Mouse (Mus musculus): ENCODE data around the gene Dcakd. TPM values are rescaled to one million over a fixed set of nuclear protein-coding genes. Genes with fewer than 3 reads are reported as not detected.
A peak's percentile ranks its signal among the peaks of the same experiment; 100 is the strongest.

Gene Dcakd
- polyA plus RNA-seq, 1 experiment = 58.3 TPM

- 84% methylated on average over 13 of the region's 13 CpGs for WGBS
- no peak overlapping the region for H3K4me3 ChIP-seq (replicated peaks; ENCODE audit: insufficient read depth, low read depth, low read length)
- peaks cover 3% of the 10 kb centered on the region; the same call in 1 of the 2 replicates for H3K4me1 ChIP-seq (ENCODE audit: control insufficient read depth, insufficient read depth, low read length)
- no peak overlapping the region for H3K27ac ChIP-seq (ENCODE audit: insufficient read depth, low read length)
- DNase-seq = no peak
- H3K27me3 ChIP-seq (ENCODE audit: control insufficient read depth, insufficient read depth, low read length) = no peaks in the 10 kb centered on the region
- TF ChIP-seq POLR2A (IDR thresholded peaks at IDR 0.05; ENCODE audit: borderline replicate concordance, insufficient read depth, low read length) = no peak
- no peak for TF ChIP-seq CTCF (IDR thresholded peaks at IDR 0.05; ENCODE audit: borderline replicate concordance, insufficient read depth, low read depth, low read length)
These were observed 17.5 kb downstream of the Dcakd start for GRCm38 (mm10) chr11:103010454-103011205.

- Histone ChIP-seq H3K4me3 (replicated peaks; ENCODE audit: insufficient read depth, low read depth, low read length) (no peak overlapping the region), H3K4me1 (ENCODE audit: control insufficient read depth, insufficient read depth, low read length) (no peaks in the 10 kb centered on the region), H3K27me3 (ENCODE audit: control insufficient read depth, insufficient read depth, low read length) (no peaks in the 10 kb centered on the region), H3K27ac (ENCODE audit: insufficient read depth, low read length) (no peak overlapping the region)
- no peak for DNase-seq
- TF ChIP-seq CTCF (IDR thresholded peaks at IDR 0.05; ENCODE audit: borderline replicate concordance, insufficient read depth, low read depth, low read length) (peak; percentile 11; the same call in 1 of the 2 replicates), POLR2A (IDR thresholded peaks at IDR 0.05; ENCODE audit: borderline replicate concordance, insufficient read depth, low read length) (no peak)
- WGBS = 88% methylated on average over 8 of the region's 8 CpGs
These were observed 18.9 kb downstream of the Dcakd start for GRCm38 (mm10) chr11:103009208-103009607.

GRCm38 (mm10) chr11:103008558-103008957, 19.6 kb downstream of the Dcakd start:
- no peak for DNase-seq
- Histone ChIP-seq H3K4me3 (replicated peaks; ENCODE audit: insufficient read depth, low read depth, low read length) (no peak overlapping the region), H3K4me1 (ENCODE audit: control insufficient read depth, insufficient read depth, low read length) (no peaks in the 10 kb centered on the region), H3K27ac (ENCODE audit: insufficient read depth, low read length) (no peak overlapping the region), H3K27me3 (ENCODE audit: control insufficient read depth, insufficient read depth, low read length) (no peaks in the 10 kb centered on the region)
- TF ChIP-seq POLR2A (IDR thresholded peaks at IDR 0.05; ENCODE audit: borderline replicate concordance, insufficient read depth, low read length) (no peak), CTCF (IDR thresholded peaks at IDR 0.05; ENCODE audit: borderline replicate concordance, insufficient read depth, low read depth, low read length) (no peak)
- 70% methylated on average over 7 of the region's 7 CpGs for WGBS

DNA sequence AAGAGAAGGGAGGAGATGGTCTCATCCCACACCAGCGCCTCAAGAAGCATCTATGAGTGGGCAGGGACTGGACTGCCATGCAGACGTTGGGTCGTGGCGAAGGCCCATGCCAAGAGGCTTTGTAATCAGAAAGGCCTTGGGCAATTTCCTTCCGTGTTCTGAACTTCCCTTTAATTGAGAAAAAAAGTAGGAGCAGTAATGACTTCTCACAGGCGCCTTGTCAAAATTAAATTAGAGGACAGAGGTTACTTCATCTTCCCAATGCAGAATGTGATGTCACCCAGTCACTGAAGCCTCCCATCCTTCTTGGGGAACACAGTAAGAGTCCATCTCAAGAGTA, 21.2 kb downstream of the Dcakd start:
- Histone ChIP-seq H3K27me3 (ENCODE audit: control insufficient read depth, insufficient read depth, low read length) (no peaks in the 10 kb centered on the region), H3K27ac (ENCODE audit: insufficient read depth, low read length) (no peak overlapping the region), H3K4me3 (replicated peaks; ENCODE audit: insufficient read depth, low read depth, low read length) (no peak overlapping the region), H3K4me1 (ENCODE audit: control insufficient read depth, insufficient read depth, low read length) (no peaks in the 10 kb centered on the region)
- DNase-seq = no peak
- TF ChIP-seq POLR2A (IDR thresholded peaks at IDR 0.05; ENCODE audit: borderline replicate concordance, insufficient read depth, low read length) (no peak), CTCF (IDR thresholded peaks at IDR 0.05; ENCODE audit: borderline replicate concordance, insufficient read depth, low read depth, low read length) (no peak)
- WGBS = 76% methylated on average over 6 of the region's 6 CpGs

GRCm38 (mm10) chr11:103006286-103007000, 21.7 kb downstream of the Dcakd start:
- H3K4me1 ChIP-seq (ENCODE audit: control insufficient read depth, insufficient read depth, low read length) = no peaks in the 10 kb centered on the region
- WGBS = 88% methylated on average over 7 of the region's 7 CpGs
- TF ChIP-seq CTCF (IDR thresholded peaks at IDR 0.05; ENCODE audit: borderline replicate concordance, insufficient read depth, low read depth, low read length) = no peak
- TF ChIP-seq POLR2A (IDR thresholded peaks at IDR 0.05; ENCODE audit: borderline replicate concordance, insufficient read depth, low read length) = no peak
- no peak overlapping the region for H3K27ac ChIP-seq (ENCODE audit: insufficient read depth, low read length)
- H3K27me3 ChIP-seq (ENCODE audit: control insufficient read depth, insufficient read depth, low read length) = no peaks in the 10 kb centered on the region
- no peak for DNase-seq
- no peak overlapping the region for H3K4me3 ChIP-seq (replicated peaks; ENCODE audit: insufficient read depth, low read depth, low read length)

DNA sequence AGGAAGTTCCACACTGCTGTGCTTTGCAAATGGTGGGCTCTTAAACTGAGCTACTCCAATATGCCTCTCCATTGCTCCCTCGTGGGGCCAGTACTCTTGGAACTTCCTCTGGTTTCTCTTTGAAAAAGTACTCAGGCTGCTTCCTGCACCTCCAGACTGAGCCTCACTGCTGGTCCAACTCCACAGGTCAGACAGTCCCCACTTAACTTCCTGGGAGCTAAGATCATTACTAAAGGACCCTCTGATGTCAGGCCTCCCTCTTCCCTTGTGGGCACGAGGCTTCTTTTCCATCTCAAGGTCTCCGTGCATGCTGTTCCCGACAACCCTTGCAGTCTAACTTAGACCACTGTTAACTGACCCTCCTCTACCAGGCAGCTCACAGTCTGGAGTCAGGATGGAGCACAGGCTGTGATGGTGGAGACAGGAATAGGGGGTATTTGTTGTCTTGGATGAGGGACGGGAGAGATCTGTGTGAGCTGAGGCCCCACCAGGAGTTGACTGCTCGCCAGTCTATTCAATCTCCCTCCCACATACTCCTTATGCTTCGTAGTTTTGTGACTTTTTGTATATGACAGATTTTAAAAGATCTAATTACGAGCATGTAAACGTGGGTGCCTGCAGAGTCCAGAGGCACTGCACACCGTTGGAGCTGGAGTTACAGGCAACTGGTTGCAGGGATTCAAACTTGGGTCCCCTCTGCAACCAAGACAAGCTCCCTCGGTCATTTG, 22.7 kb downstream of the Dcakd start:
- no peak for TF ChIP-seq CTCF (IDR thresholded peaks at IDR 0.05; ENCODE audit: borderline replicate concordance, insufficient read depth, low read depth, low read length)
- H3K4me3 ChIP-seq (replicated peaks; ENCODE audit: insufficient read depth, low read depth, low read length) = no peak overlapping the region
- H3K4me1 ChIP-seq (ENCODE audit: control insufficient read depth, insufficient read depth, low read length) = no peaks in the 10 kb centered on the region
- no peaks in the 10 kb centered on the region for H3K27me3 ChIP-seq (ENCODE audit: control insufficient read depth, insufficient read depth, low read length)
- no peak overlapping the region for H3K27ac ChIP-seq (ENCODE audit: insufficient read depth, low read length)
- WGBS = 53% methylated on average over 11 of the region's 11 CpGs
- DNase-seq = no peak

GRCm38 (mm10) chr11:103004852-103005251, 23.3 kb downstream of the Dcakd start:
- 67% methylated on average over 1 of the region's 1 CpGs for WGBS
- no peak for DNase-seq
- no peak for TF ChIP-seq CTCF (IDR thresholded peaks at IDR 0.05; ENCODE audit: borderline replicate concordance, insufficient read depth, low read depth, low read length)
- TF ChIP-seq POLR2A (IDR thresholded peaks at IDR 0.05; ENCODE audit: borderline replicate concordance, insufficient read depth, low read length) = no peak

More at GRCm38 (mm10) chr11:103004852-103005251, 23.3 kb downstream of the Dcakd start:
- H3K27me3 ChIP-seq (ENCODE audit: control insufficient read depth, insufficient read depth, low read length) = no peaks in the 10 kb centered on the region
- no peak overlapping the region for H3K27ac ChIP-seq (ENCODE audit: insufficient read depth, low read length)
- no peak overlapping the region for H3K4me3 ChIP-seq (replicated peaks; ENCODE audit: insufficient read depth, low read depth, low read length)
- no peaks in the 10 kb centered on the region for H3K4me1 ChIP-seq (ENCODE audit: control insufficient read depth, insufficient read depth, low read length)

All from cerebellum, adult 2 months (tissue).